Mouse (Mus musculus) ES-E14 (cell line): ENCODE data around the gene Olfr1368.

ENCODE experiments used
- CHD2 ChIP-seq: IDR thresholded peaks from 2 replicates; pipeline ENCODE4 v1.6.1; 2014; ENCODE audit warnings: mild to moderate bottlenecking, low read depth, low read length, inconsistent platforms
- HCFC1 ChIP-seq: IDR thresholded peaks from 2 replicates; pipeline ENCODE4 v1.6.1; 2012; ENCODE audit warnings: low read length, inconsistent platforms, borderline replicate concordance; ENCODE audit not compliant: insufficient read depth
- MAFK ChIP-seq: IDR thresholded peaks from 2 replicates; pipeline ENCODE4 v1.6.1; 2014; ENCODE audit warnings: mild to moderate bottlenecking, low read depth, low read length, inconsistent platforms; ENCODE audit not compliant: insufficient read depth
- ZC3H11A ChIP-seq: IDR thresholded peaks from 2 replicates; pipeline ENCODE4 v1.6.1; 2012; ENCODE audit warnings: low read depth, mild to moderate bottlenecking, inconsistent platforms, low read length, borderline replicate concordance
- ZNF384 ChIP-seq: IDR thresholded peaks from 2 replicates; pipeline ENCODE4 v1.6.1; 2012; ENCODE audit warnings: low read depth, low read length, inconsistent platforms

DNA sequence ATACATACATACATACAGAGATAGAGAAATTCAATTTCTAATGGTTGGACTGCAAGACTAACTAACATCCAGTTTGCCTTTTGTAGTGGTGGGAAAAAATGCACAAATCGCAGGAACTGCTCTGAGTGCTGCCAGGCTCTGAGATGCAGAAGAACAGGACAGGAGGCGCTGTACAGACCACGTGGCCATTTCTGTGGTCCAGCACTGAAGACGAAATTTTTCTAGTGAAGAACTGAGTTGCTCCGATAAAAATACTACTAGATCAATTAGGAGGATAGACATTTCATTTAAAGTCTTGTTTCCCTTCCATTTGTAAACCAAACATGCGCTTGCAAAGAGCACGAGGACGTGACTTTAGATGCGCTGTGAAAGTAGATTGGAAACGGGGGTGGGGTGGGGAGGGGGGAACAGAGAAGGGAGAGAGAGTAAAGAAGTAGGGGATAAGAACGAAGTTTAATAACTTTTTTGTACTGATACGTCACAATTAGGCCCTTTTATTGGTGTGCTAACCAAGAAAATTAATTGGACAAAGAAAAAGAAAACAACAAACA lies 26.0 kb upstream of the Olfr1368 start:
- TF ChIP-seq ZC3H11A (no peak), MAFK (no peak), HCFC1 (no peak), CHD2 (no peak), ZNF384 (no peak)
